Mouse (Mus musculus): ENCODE measurements at regions not wholly inside any gene's neighbourhood (a gene's known extent, or its start where the extent isn't known, plus 50 kb on each side); places are given as distances from the start of the nearest gene placed in this dataset.
A peak's percentile ranks its signal among the peaks of the same experiment; 100 is the strongest.

DNA sequence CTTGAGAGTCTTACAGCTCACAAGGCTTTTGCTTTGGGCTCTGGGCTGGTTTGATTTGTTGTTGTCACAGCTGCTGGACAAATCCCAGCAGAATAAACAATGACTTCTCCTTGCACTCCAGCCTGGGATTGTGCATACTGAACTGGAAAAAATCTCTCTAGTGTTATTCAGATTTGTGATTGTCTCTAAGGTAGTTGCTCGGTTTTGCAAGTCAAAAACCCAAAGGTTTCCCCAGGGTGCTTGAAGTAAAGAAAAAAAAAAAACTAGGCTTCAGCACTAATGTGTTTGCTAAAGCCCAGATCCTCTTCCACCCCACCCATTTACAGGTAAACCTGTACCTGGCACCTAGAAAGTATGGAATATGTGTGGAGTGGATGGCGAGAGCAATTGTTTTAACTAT is 149.5 kb upstream of the Spef2 start:
- no peak for DNase-seq (ENCODE audit: low spot score)

DNA sequence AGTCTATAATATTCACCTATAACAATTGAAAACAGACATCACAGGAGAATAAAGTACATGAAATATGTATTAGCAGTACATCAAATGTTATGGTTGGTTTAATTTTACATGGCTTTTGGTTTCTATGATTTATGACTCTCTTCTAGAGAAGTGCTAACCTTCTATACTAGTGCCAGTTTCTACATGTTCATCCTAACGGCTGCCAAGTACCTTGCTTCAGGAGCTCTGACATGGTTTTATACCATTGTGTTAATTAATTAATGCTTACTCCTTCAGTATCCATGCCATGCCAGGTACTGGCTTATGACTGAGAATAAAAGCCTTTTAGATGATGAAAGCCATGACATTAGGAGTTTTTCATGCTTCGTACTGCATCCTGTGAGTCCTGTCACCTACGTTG is 144.5 kb upstream of the Spef2 start:
- no peak for DNase-seq (ENCODE audit: low spot score)

DNA sequence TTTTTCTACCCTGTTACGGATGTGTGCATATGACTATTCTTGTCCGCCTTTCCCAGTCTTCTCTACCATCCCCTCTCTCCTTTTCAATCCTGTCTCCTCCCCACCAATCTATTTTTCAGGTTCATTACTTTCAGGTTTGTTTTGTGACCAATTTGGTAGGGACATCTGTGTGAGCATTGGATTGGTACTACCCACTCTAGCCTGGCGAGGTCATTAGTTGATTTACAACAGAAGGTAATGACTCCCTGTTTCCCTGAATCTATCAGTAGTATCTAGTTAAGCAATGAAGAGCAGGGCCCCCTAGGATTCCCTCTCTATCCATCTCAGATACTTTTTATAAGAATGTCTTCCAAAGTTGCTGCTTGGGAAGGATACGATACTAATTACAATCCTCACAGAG is 143.5 kb upstream of the Spef2 start:
- DNase-seq (ENCODE audit: low spot score): no peak

DNA sequence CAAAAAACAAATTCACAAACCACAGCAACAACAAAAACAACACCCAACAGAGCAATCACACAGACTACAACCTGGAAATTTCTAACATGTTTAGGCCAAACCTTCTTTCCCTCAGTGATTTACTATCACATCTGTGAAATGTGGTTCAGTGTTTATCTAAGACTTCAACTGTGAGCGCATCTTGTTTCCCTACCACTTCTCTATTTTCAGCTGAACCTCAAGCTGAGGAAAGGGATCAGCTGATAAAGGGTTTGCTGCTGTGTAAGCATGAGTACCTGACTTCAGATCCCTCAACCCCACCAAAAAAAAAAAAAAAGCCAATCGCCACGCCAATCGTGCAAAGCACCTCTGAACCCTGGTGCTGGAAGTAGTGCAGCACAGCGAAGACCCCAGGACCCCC is 142.8 kb upstream of the Spef2 start:
- DNase-seq (ENCODE audit: low spot score): no peak

DNA sequence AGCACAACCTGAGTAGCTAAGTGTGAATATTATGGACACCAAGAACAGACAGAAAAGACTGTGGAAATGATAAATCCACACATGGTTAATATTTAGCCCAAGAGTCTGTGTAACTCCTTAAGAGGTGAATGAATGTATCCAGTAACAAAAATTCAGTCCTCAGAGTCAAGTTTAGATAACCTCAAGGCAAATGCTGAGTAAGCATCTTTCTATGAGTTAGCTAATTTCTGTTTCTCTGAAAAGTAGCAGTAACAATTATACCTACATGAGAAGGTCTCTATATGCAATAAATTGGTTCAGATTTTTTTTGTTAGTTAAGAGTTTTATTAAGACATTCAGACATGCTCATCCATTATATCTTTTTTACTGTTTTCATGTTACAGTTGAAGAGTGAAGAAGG is 127.1 kb upstream of the Spef2 start:
- no peak for DNase-seq (ENCODE audit: low spot score)

DNA sequence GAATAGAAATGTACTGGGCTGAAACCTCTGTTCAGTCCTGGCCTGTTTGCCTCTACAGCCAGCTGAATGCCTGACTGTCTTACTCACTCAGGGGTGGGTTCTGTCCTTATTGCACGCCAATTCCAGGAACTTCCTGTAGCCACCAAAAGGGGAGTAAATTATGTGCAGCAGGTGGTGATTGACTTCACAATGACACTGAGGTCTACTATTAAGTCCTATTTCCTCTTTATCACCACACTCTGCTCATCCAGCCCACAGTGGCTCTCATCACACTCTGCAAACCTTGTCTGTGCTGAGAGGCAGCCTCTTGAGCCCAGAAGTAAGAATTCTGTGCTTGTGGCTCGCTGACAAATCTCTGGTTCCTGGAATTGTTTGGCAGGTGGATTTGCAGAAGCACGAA is 121.5 kb upstream of the Spef2 start:
- no peak for DNase-seq (ENCODE audit: low spot score)

DNA sequence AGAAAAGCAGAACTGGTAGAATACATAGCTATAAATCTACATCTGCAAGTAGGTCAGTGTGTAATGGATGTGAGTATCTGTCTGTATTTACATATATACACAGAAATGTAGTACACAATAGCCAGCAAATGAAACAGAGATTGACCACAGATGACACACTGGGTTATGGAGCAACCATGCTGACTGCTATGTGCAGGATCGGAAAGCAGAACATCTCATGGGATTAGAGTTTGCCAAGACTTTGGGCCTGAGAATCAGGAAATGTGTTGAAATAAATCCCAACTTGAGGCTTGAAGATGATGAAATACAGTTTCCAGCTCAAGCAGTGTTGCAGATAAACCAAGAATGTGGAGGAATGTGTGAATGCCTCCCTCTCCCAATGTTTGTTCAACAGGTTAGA is 116.1 kb upstream of the Spef2 start:
- DNase-seq (ENCODE audit: low spot score): no peak

DNA sequence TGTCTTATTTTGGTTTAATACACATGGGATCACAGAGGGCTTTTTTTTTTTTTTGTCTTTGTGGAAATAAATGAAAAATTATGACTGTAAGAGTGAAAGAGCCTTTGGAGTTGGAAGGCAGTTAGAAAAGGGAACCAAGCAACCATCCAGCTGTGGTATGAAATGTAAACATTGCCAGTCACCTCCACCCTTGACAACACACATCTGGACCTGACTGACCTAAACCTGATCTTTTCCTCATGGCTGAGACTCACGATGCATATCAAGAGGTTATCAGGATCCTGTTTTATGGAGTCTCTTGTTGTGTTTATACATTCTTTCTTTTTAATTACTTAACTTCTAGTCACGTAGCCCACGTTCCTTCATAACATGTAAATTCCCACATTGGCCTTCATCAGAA is 113.2 kb upstream of the Spef2 start:
- no peak for DNase-seq (ENCODE audit: low spot score)

DNA sequence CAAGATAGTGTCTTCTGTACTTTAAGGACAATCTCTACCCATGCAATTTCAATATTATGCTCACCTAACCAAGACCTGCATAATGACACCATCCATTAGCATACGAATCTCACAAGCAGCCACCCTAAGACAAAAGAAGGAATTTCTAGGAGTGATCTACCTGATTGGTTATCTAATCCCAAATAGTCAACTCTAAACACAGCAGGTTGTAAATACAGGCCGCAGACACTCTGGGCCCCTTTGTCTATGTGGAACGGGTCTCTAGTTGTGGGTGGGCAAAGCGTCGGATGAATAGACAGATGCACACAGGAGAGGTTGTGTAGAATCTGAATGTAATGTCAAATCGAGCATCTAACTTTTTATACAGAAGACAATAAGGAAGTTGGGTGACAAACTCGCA is 91.0 kb upstream of the Spef2 start:
- DNase-seq (ENCODE audit: low spot score): no peak

DNA sequence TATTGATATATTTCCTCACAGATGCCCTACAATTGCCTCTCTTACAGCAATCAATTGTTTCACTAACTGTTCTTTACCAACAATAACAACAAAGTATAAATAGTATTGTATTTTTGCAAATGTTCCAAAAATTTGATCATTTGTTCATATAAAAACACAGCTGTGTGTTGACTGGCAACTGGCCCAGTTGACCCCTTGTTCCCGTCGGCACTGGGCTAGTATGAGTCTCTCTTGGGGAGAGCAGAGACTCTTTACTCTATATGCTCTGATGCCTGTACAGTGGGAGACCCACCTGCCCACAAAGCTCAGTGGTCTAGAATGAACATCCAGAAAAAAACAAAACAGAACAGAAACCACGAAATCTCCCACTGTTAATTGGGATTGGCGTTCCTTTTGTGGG is 86.4 kb upstream of the Spef2 start:
- peak; percentile 45 for DNase-seq (ENCODE audit: low spot score)

DNA sequence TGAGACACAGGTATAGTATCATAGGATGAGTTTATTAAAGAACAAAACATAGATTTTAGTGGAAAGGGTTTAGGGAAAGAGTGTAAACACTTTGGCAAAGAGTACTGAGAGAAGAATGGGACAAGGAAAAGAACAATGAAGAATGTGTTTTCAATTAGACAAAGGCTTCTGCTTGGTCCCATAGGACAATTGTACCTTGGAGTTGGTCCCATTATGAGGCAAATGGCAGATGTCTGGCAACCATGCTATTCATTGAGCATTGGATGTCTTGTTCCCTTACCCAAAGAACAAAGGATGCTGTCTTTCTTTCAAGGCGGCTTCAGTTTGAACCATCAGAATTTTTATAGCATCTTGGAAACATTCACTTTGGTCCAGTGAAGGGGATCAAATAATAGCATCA is 55.8 kb upstream of the Spef2 start:
- DNase-seq (ENCODE audit: low spot score): no peak
